Mouse (Mus musculus): ENCODE results near the gene Gm13691.
"Not testable (repeated sequence)": the region's sequence is repeated elsewhere in the genome, so short reads cannot be mapped to it uniquely, and the experiment has no call there.

DNA sequence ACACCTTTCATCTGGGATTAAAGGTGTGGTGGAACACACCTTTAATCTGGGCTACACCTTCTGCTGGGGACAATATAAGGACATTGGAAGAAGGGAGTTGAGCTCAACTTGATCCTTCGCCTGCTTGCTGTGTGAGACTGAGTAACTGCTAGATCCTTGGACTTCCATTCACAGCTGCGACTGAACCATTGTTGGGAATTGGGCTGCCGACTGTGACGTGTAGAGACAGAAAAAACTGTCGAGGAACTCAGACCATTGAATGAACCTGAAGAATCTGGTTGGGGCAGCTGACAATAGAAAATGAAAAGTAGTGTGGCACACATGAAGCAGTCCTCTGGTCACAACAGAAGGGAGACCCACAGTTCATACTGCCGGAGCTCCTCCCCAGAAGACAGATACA lies 35.0 kb upstream of the Gm13691 start, which contains the start of gene Gm13698:
- not testable (repeated sequence) for TF ChIP-seq CTCF (IDR thresholded peaks at IDR 0.05; ENCODE audit: low read depth, low read length); GATA1 (IDR thresholded peaks at IDR 0.05; ENCODE audit: borderline replicate concordance, low read length)

All from G1E (cell line).